Mouse (Mus musculus): ENCODE data around the gene 1700023F06Rik. TPM values are rescaled to one million over a fixed set of nuclear protein-coding genes. Genes with fewer than 3 reads are reported as not detected.

1700023F06Rik gene
- polyA plus RNA-seq, 1 experiment from 2014 or later = not detected

GRCm38 (mm10) chr11:103201664-103202063 is 6.7 kb downstream of the 1700023F06Rik start:
- H3K9ac ChIP-seq = no peak overlapping the region
- peaks cover 23% of the 10 kb centered on the region for H3K4me1 ChIP-seq (replicated peaks)
- H3K36me3 ChIP-seq = no peaks in the 10 kb centered on the region
- peaks cover 51% of the 10 kb centered on the region for H3K27me3 ChIP-seq (replicated peaks)
- no peak overlapping the region for H3K27ac ChIP-seq (ENCODE audit: poor library complexity, severe bottlenecking)
- no peaks in the 10 kb centered on the region for H3K9me3 ChIP-seq (replicated peaks)
- ATAC-seq (ENCODE audit: insufficient number of reproducible peaks, low FRiP score) = no peak
- H3K4me2 ChIP-seq = no peak overlapping the region
- WGBS = 17% methylated on average over 6 of the region's 6 CpGs
- H3K4me3 ChIP-seq = no peak overlapping the region

GRCm38 (mm10) chr11:103198911-103199803 is 9.2 kb downstream of the 1700023F06Rik start:
- H3K9ac ChIP-seq = 0 out of 2 replicates have a peak overlapping the region, but pooled peaks have one; percentile 47
- peak overlapping the region; percentile 74 for H3K4me2 ChIP-seq
- peaks cover 73% of the 10 kb centered on the region for H3K27me3 ChIP-seq (replicated peaks)
- H3K36me3 ChIP-seq = no peaks in the 10 kb centered on the region
- ATAC-seq (ENCODE audit: insufficient number of reproducible peaks, low FRiP score) = peak; percentile 20; the same call in 1 of the 2 replicates
- H3K27ac ChIP-seq (ENCODE audit: poor library complexity, severe bottlenecking) = no peak overlapping the region
- H3K4me1 ChIP-seq (replicated peaks) = peaks cover 23% of the 10 kb centered on the region
- WGBS = 3% methylated on average over 59 of the region's 59 CpGs
- H3K4me3 ChIP-seq = peak overlapping the region; percentile 46
- no peaks in the 10 kb centered on the region for H3K9me3 ChIP-seq (replicated peaks)

GRCm38 (mm10) chr11:103198339-103198738 is 10.0 kb downstream of the 1700023F06Rik start:
- Histone ChIP-seq H3K4me2 (peak overlapping the region; percentile 74), H3K4me1 (replicated peaks) (peaks cover 23% of the 10 kb centered on the region), H3K9ac (no peak overlapping the region), H3K9me3 (replicated peaks) (no peaks in the 10 kb centered on the region), H3K36me3 (no peaks in the 10 kb centered on the region), H3K27me3 (replicated peaks) (peaks cover 81% of the 10 kb centered on the region), H3K4me3 (peak overlapping the region; percentile 46; the same call in 1 of the 2 replicates), H3K27ac (ENCODE audit: poor library complexity, severe bottlenecking) (no peak overlapping the region)
- WGBS = 4% methylated on average over 16 of the region's 16 CpGs
- ATAC-seq (ENCODE audit: insufficient number of reproducible peaks, low FRiP score) = no peak

- H3K9me3 ChIP-seq (replicated peaks) = no peaks in the 10 kb centered on the region
- no peak for ATAC-seq (ENCODE audit: insufficient number of reproducible peaks, low FRiP score)
- H3K9ac ChIP-seq = no peak overlapping the region
- H3K4me2 ChIP-seq = no peak overlapping the region
- no peak overlapping the region for H3K4me3 ChIP-seq
- peaks cover 91% of the 10 kb centered on the region for H3K27me3 ChIP-seq (replicated peaks)
- no peaks in the 10 kb centered on the region for H3K36me3 ChIP-seq
- WGBS = 71% methylated on average over 4 of the region's 4 CpGs
- H3K27ac ChIP-seq (ENCODE audit: poor library complexity, severe bottlenecking) = no peak overlapping the region
- H3K4me1 ChIP-seq (replicated peaks) = peaks cover 32% of the 10 kb centered on the region
Observed at GRCm38 (mm10) chr11:103197340-103197739, 11.0 kb downstream of the 1700023F06Rik start.

GRCm38 (mm10) chr11:103195656-103196055 is 12.7 kb downstream of the 1700023F06Rik start:
- no peak overlapping the region for H3K4me3 ChIP-seq
- no peak overlapping the region for H3K27ac ChIP-seq (ENCODE audit: poor library complexity, severe bottlenecking)
- 75% methylated on average over 5 of the region's 5 CpGs for WGBS
- peaks cover 100% of the 10 kb centered on the region for H3K27me3 ChIP-seq (replicated peaks)
- H3K36me3 ChIP-seq = no peaks in the 10 kb centered on the region
- ATAC-seq (ENCODE audit: insufficient number of reproducible peaks, low FRiP score) = no peak
- no peak overlapping the region for H3K9ac ChIP-seq
- no peaks in the 10 kb centered on the region for H3K9me3 ChIP-seq (replicated peaks)
- H3K4me2 ChIP-seq = no peak overlapping the region
- peaks cover 25% of the 10 kb centered on the region for H3K4me1 ChIP-seq (replicated peaks)

- H3K9ac ChIP-seq = no peak overlapping the region
- H3K4me1 ChIP-seq (replicated peaks) = peaks cover 25% of the 10 kb centered on the region
- ATAC-seq (ENCODE audit: insufficient number of reproducible peaks, low FRiP score) = no peak
- H3K36me3 ChIP-seq = no peaks in the 10 kb centered on the region
- H3K9me3 ChIP-seq (replicated peaks) = no peaks in the 10 kb centered on the region
- peaks cover 100% of the 10 kb centered on the region for H3K27me3 ChIP-seq (replicated peaks)
- no peak overlapping the region for H3K4me3 ChIP-seq
- no peak overlapping the region for H3K27ac ChIP-seq (ENCODE audit: poor library complexity, severe bottlenecking)
- WGBS = 82% methylated on average over 18 of the region's 18 CpGs
- no peak overlapping the region for H3K4me2 ChIP-seq
Observed at GRCm38 (mm10) chr11:103195236-103195635, 13.1 kb downstream of the 1700023F06Rik start.

GRCm38 (mm10) chr11:103193825-103194168 is 14.6 kb downstream of the 1700023F06Rik start:
- Histone ChIP-seq H3K36me3 (no peaks in the 10 kb centered on the region), H3K4me2 (no peak overlapping the region), H3K27ac (ENCODE audit: poor library complexity, severe bottlenecking) (no peak overlapping the region), H3K9me3 (replicated peaks) (no peaks in the 10 kb centered on the region), H3K4me3 (no peak overlapping the region), H3K9ac (no peak overlapping the region), H3K27me3 (replicated peaks) (peaks cover 97% of the 10 kb centered on the region), H3K4me1 (replicated peaks) (peaks cover 16% of the 10 kb centered on the region)
- no peak for ATAC-seq (ENCODE audit: insufficient number of reproducible peaks, low FRiP score)
- 42% methylated on average over 9 of the region's 9 CpGs for WGBS

- no peak; the same call in 1 of the 2 replicates for ATAC-seq (ENCODE audit: insufficient number of reproducible peaks, low FRiP score)
- Histone ChIP-seq H3K27me3 (replicated peaks) (peaks cover 96% of the 10 kb centered on the region), H3K4me3 (peak overlapping the region; percentile 24; the same call in 1 of the 2 replicates), H3K4me2 (peak overlapping the region; percentile 63), H3K9me3 (replicated peaks) (no peaks in the 10 kb centered on the region), H3K27ac (ENCODE audit: poor library complexity, severe bottlenecking) (no peak overlapping the region), H3K9ac (peak overlapping the region; percentile 29), H3K4me1 (replicated peaks) (peaks cover 10% of the 10 kb centered on the region), H3K36me3 (no peaks in the 10 kb centered on the region)
- WGBS = 7% methylated on average over 43 of the region's 44 CpGs
Observed at GRCm38 (mm10) chr11:103192956-103193824, 15.2 kb downstream of the 1700023F06Rik start.

- Histone ChIP-seq H3K9me3 (replicated peaks) (no peaks in the 10 kb centered on the region), H3K4me1 (replicated peaks) (peaks cover 9% of the 10 kb centered on the region), H3K9ac (peak overlapping the region; percentile 29), H3K27ac (ENCODE audit: poor library complexity, severe bottlenecking) (no peak overlapping the region), H3K4me3 (peak overlapping the region; percentile 24; the same call in 1 of the 2 replicates), H3K4me2 (peak overlapping the region; percentile 63), H3K27me3 (replicated peaks) (peaks cover 93% of the 10 kb centered on the region), H3K36me3 (no peaks in the 10 kb centered on the region)
- no peak for ATAC-seq (ENCODE audit: insufficient number of reproducible peaks, low FRiP score)
- 21% methylated on average over 28 of the region's 28 CpGs for WGBS
Observed at GRCm38 (mm10) chr11:103192230-103192955, 16.0 kb downstream of the 1700023F06Rik start.

GRCm38 (mm10) chr11:103184891-103185290 is 23.5 kb downstream of the 1700023F06Rik start:
- 33% methylated on average over 2 of the region's 2 CpGs for WGBS

More at GRCm38 (mm10) chr11:103184891-103185290, 23.5 kb downstream of the 1700023F06Rik start:
- Histone ChIP-seq H3K4me2 (no peak overlapping the region), H3K36me3 (no peaks in the 10 kb centered on the region), H3K4me1 (replicated peaks) (no peaks in the 10 kb centered on the region), H3K27me3 (replicated peaks) (peaks cover 53% of the 10 kb centered on the region), H3K9me3 (replicated peaks) (no peaks in the 10 kb centered on the region), H3K4me3 (no peak overlapping the region), H3K9ac (no peak overlapping the region), H3K27ac (ENCODE audit: poor library complexity, severe bottlenecking) (no peak overlapping the region)
- ATAC-seq (ENCODE audit: insufficient number of reproducible peaks, low FRiP score) = no peak
